Mouse (Mus musculus) thymus, postnatal 10 days (tissue): ENCODE measurements at regions not wholly inside any gene's neighbourhood (a gene's known extent, or its start where the extent isn't known, plus 50 kb on each side); places are given as distances from the start of the nearest gene placed in this dataset.
A peak's percentile ranks its signal among the peaks of the same experiment; 100 is the strongest.

ENCODE experiments used
- DNase-seq, 2 experiments: peaks; one replicate each; pipeline ENCODE4 v3.0.0; 2021; ENCODE audit warnings: low spot score in 2 of 2

GRCm38 (mm10) chr16:24181388-24181787, 192.7 kb upstream of the Bcl6 start:
- no peak for DNase-seq

- no peak for DNase-seq
Observed at GRCm38 (mm10) chr16:24180666-24181065, 192.0 kb upstream of the Bcl6 start.

GRCm38 (mm10) chr16:24177564-24177963, 188.9 kb upstream of the Bcl6 start:
- DNase-seq, result no peak

GRCm38 (mm10) chr16:24177131-24177530, 188.5 kb upstream of the Bcl6 start:
- no peak for DNase-seq

GRCm38 (mm10) chr16:24176057-24176456, 187.4 kb upstream of the Bcl6 start:
- DNase-seq, result no peak

GRCm38 (mm10) chr16:24175235-24175760, 186.6 kb upstream of the Bcl6 start:
- no peak for DNase-seq

GRCm38 (mm10) chr16:24174595-24174994, 185.9 kb upstream of the Bcl6 start:
- no peak for DNase-seq

GRCm38 (mm10) chr16:24173783-24174518, 185.3 kb upstream of the Bcl6 start:
- no peak for DNase-seq

- no peak for DNase-seq
Observed at GRCm38 (mm10) chr16:24172653-24173052, 184.0 kb upstream of the Bcl6 start.

GRCm38 (mm10) chr16:24172065-24172464, 183.4 kb upstream of the Bcl6 start:
- DNase-seq, result no peak

- DNase-seq, result peak in 1 of 2 experiments; percentile 33
Observed at GRCm38 (mm10) chr16:24171161-24171560, 182.5 kb upstream of the Bcl6 start.

- no peak for DNase-seq
Observed at GRCm38 (mm10) chr16:24166496-24166895, 177.8 kb upstream of the Bcl6 start.

- peak; percentile 55 to 58 for DNase-seq
Observed at GRCm38 (mm10) chr16:24165461-24166081, 176.9 kb upstream of the Bcl6 start.

- peak; percentile 50 to 60 for DNase-seq
Observed at GRCm38 (mm10) chr16:24160705-24161285, 172.1 kb upstream of the Bcl6 start.

- no peak for DNase-seq
Observed at GRCm38 (mm10) chr16:24159336-24159735, 170.7 kb upstream of the Bcl6 start.

- no peak for DNase-seq
Observed at GRCm38 (mm10) chr16:24157753-24158152, 169.1 kb upstream of the Bcl6 start.

- no peak for DNase-seq
Observed at GRCm38 (mm10) chr16:24156729-24157430, 168.2 kb upstream of the Bcl6 start.

GRCm38 (mm10) chr16:24154816-24155357, 166.2 kb upstream of the Bcl6 start:
- DNase-seq, result peak; percentile 75 to 78

GRCm38 (mm10) chr16:24153943-24154342, 165.3 kb upstream of the Bcl6 start:
- DNase-seq, result peak; percentile 49

GRCm38 (mm10) chr16:24151831-24152247, 163.2 kb upstream of the Bcl6 start:
- DNase-seq, result no peak

GRCm38 (mm10) chr16:24151178-24151725, 162.6 kb upstream of the Bcl6 start:
- DNase-seq, result no peak
